Mouse (Mus musculus) embryonic facial prominence, embryonic 10.5 days (tissue): Measurements from ENCODE around the gene Prm1. TPM values are rescaled to one million over a fixed set of nuclear protein-coding genes. Genes with fewer than 3 reads are reported as not detected.

Experiments used
- DNase-seq: peaks from one replicate; pipeline ENCODE4 v3.0.0-alpha.2; 2017; ENCODE audit warnings: low spot score
- H3K27ac ChIP-seq: fragments of 300-500 bp; sonication (generic); replicated peaks from 2 replicates; pipeline ENCODE4 v1.5.1; 2016; ENCODE audit warnings: mild to moderate bottlenecking
- H3K27me3 ChIP-seq: fragments of 300-500 bp; sonication (generic); replicated peaks from 2 replicates; pipeline ENCODE4 v1.6.1; 2016; ENCODE audit warnings: low read depth, mild to moderate bottlenecking; ENCODE audit not compliant: poor library complexity, severe bottlenecking
- H3K36me3 ChIP-seq: fragments of 300-500 bp; sonication (generic); replicated peaks from 2 replicates; pipeline ENCODE4 v1.6.1; 2016; ENCODE audit warnings: mild to moderate bottlenecking, moderate library complexity
- H3K4me1 ChIP-seq: fragments of 300-500 bp; sonication (generic); 2 replicates; pipeline ENCODE4 v1.6.1; 2016
- H3K4me3 ChIP-seq: fragments of 300-500 bp; sonication (generic); 2 replicates; pipeline ENCODE4 v1.5.1; 2016; ENCODE audit warnings: mild to moderate bottlenecking, moderate library complexity
- H3K9me3 ChIP-seq: fragments of 300-500 bp; sonication (generic); 2 replicates; pipeline ENCODE4 v1.6.1; 2016; ENCODE audit warnings: mild to moderate bottlenecking
- WGBS: fragments of 180-500 bp; shearing (Covaris S2); methylation state at CpG from one replicate; pipeline ENCODE4 v1.1.7; 2016; 5-methylcytosine and 5-hydroxymethylcytosine counted together
- polyA plus RNA-seq: library from polyadenylated mRNA; unstranded; fragments of >200 nt; fragmentation: Nextera tagmentation; extraction: Ambion mirVana; gene quantifications from 2 replicates; pipeline ENCODE4 v1.2.1, GENCODE M21; 2016

The Prm1 gene
- polyA plus RNA-seq, 1 experiment from 2014 or later: 0.36 TPM

DNA sequence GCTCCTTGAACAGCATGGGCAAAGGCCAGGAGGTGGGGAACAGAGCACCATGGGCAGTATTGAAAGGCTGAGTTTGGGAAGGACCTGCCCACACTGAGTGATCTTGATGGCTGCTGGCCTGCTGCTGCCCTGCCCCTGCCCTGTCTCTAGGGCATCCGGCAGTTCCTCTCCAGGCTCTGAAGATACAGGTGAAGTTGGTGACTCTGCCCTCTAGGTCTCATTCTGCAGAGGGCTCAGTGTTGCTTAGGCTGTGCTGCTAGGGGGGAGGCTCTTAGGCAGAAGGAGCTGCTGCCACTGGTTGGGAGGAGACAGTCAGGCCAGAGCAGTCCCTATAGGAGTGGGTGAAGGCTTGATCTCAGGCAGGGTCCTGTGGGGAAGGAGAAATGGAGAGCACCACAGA is 32.3 kb upstream of the Prm1 start:
- WGBS: 77% methylated on average over 1 of the region's 1 CpGs
- DNase-seq: no peak
- H3K4me1 ChIP-seq: peaks cover 43% of the 10 kb centered on the region
- H3K27me3 ChIP-seq: peaks cover 6% of the 10 kb centered on the region
- H3K36me3 ChIP-seq: peaks cover 25% of the 10 kb centered on the region
- no peak overlapping the region; the same call in 1 of the 2 replicates for H3K27ac ChIP-seq
- no peaks in the 10 kb centered on the region for H3K9me3 ChIP-seq
- no peak overlapping the region for H3K4me3 ChIP-seq

DNA sequence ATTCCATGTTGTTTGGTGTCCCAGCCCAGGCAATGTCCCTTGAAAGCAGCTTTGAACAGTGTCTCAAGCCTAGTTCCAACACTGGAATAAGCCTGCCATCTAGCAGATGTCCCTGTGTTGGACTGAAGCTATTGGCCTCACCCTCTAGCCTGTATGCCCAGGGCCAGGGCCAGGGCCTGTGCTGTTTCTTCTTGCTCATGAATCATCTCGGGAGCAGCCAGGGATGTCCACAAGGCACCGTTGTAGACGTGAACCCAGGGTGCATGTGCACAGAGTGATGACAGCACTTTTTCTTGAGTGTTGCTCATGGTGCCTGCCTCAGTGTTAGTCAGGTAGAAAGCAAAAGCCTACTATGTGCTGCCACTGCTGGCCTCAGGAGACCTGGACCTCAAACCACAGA is 31.6 kb upstream of the Prm1 start:
- WGBS: 91% methylated on average over 3 of the region's 3 CpGs
- Histone ChIP-seq H3K4me3 (no peak overlapping the region), H3K27ac (no peak overlapping the region), H3K27me3 (peaks cover 6% of the 10 kb centered on the region), H3K4me1 (peaks cover 43% of the 10 kb centered on the region), H3K36me3 (peaks cover 25% of the 10 kb centered on the region), H3K9me3 (no peaks in the 10 kb centered on the region)
- DNase-seq: no peak

DNA sequence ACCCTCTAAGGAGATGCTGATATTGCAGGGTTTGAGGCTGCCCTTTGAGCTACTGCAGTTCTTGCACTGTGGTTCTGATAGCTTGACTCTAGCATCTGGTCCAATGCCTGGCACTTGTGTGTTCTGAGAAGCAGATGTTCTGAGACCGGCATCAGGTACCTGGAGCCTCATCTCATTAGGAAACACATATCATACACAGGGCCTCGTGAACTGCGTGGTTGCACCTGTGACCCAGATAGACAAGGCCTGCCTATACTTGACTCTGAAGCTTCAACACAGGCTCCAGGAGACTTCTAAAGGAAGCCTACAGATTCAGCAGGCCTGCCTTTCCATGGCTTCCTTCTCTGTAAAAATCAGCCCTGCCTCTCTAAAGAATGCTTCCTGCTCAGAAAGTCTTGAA is 30.7 kb upstream of the Prm1 start:
- Histone ChIP-seq H3K4me1 (peaks cover 43% of the 10 kb centered on the region), H3K27me3 (peaks cover 6% of the 10 kb centered on the region), H3K9me3 (no peaks in the 10 kb centered on the region), H3K4me3 (no peak overlapping the region), H3K36me3 (peaks cover 24% of the 10 kb centered on the region), H3K27ac (no peak overlapping the region)
- DNase-seq: no peak
- WGBS: 93% methylated on average over 3 of the region's 3 CpGs

DNA sequence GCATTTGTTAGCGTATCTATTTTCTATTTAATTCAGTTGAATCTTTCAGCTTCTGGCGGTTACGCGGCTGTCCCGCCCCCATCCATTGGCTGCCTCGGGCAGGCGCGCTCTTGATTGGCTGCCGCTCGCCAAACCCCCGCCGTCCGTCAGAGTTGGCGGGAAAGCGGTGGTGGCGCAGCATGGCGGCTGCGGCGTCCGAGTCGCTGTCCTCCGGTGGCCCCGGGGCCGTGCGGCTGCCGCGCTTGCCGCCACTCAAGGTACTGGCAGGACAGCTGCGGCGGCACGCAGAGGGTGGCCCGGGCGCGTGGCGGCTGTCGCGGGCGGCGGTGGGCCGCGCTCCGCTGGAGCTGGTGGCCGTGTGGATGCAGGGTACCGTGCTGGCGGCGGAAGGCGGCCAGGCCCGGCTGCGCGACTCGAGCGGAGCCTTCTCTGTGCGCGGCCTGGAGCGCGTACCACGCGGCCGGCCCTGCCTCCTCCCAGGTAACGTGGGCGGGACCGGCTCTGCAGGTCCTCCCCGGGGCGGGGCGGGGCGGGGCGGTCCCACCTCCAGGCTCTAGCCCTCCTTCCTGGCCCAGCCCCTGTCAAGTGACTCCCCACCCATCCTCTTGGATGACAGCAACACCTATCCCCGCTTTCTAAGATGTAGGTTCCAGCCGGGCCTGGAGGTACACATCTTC is 29.4 kb upstream of the Prm1 start, which contains the start of gene Rmi2:
Gene Rmi2 (plus strand): TSS at position 149 of the 677 bp plus-strand sequence.
- no peaks in the 10 kb centered on the region for H3K9me3 ChIP-seq
- H3K36me3 ChIP-seq: peaks cover 10% of the 10 kb centered on the region
- peak within 1 kb of the TSS; percentile 95 for H3K27ac ChIP-seq
- peaks cover 43% of the 10 kb centered on the region for H3K4me1 ChIP-seq
- H3K4me3 ChIP-seq: peak within 1 kb of the TSS; percentile 77
- WGBS: under 1% methylated on average over 69 of the region's 69 CpGs
- H3K27me3 ChIP-seq: peaks cover 6% of the 10 kb centered on the region
- peak; percentile 93 for DNase-seq

DNA sequence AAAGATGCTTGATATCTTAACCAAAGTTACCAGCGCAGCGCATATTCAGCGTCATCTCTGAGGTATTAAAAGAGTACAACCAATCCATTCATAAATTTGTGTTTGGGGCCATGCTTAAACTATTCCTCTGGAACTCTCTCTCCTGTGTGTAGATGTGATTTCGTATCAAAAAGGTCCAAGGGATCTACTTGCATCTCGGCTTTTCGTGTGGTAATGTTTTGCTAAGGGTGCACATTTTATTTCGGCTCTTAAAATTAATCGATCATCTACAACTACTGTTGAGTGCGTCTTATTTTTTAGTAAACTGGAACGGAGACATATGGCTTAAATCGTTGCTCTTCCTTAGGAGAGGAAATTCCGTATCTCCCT is 28.9 kb upstream of the Prm1 start:
- Histone ChIP-seq H3K36me3 (peaks cover 5% of the 10 kb centered on the region; the same call in 1 of the 2 replicates), H3K27ac (peak overlapping the region; percentile 95; the same call in 1 of the 2 replicates), H3K9me3 (no peaks in the 10 kb centered on the region), H3K27me3 (peaks cover 6% of the 10 kb centered on the region), H3K4me1 (peaks cover 38% of the 10 kb centered on the region), H3K4me3 (peak overlapping the region; percentile 77)
- 13% methylated on average over 12 of the region's 12 CpGs for WGBS
- DNase-seq: no peak

DNA sequence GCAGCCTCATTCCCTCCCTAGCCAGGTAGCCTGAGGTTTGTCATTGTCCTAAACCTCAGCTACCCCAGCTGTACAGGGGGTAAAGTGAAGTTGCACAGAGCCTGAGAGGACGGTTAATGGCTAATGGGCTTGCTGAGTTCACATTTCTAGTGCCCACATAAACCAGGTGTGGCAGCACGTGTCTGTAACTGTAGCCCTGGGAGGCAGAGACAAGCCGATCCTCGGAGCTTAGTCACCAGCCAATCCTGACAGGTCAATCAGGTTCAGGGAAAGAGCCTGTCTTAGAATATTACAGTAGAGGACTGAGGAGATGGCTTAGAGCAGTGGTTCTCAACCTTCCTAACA is 22.8 kb upstream of the Prm1 start:
- no peaks in the 10 kb centered on the region; the same call in 1 of the 2 replicates for H3K27me3 ChIP-seq
- 76% methylated on average over 4 of the region's 4 CpGs for WGBS
- DNase-seq: no peak
- H3K27ac ChIP-seq: no peak overlapping the region
- no peak overlapping the region for H3K4me3 ChIP-seq
- no peaks in the 10 kb centered on the region for H3K36me3 ChIP-seq
- peaks cover 10% of the 10 kb centered on the region; the same call in 1 of the 2 replicates for H3K4me1 ChIP-seq
- no peaks in the 10 kb centered on the region; the same call in 1 of the 2 replicates for H3K9me3 ChIP-seq

DNA sequence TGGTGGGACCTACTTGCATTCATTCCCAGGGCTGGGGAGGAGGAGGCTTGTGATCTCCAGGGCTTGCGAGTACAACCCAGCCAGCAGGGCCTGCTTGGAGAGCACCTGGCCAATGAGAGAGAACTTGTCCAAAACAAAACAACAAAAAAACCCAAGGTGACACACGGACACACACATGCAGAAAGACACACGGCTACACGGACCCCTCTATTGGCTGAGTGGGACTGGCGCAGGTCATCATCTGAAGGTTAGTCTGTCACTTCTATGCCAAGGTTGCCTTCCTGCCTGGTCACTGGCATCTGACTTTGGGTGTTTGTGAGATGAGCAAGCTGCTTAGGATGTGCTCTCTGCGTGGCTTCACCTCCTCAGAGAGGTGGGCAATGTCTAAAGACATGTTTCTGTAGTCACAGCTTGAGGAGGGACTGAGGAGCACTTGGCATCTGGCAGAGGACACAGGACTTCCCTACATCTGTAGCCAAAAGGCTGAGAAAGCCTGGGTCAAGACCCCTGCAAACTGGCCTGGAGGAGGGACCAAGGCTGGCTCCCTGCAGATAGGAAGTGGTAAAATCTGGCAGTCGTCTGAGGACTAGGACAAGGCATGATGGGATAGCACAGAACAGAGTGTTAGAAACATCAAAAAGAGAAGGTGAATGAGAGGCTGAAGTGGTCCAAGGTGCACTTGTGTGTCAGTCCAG is 22.3 kb upstream of the Prm1 start:
- Histone ChIP-seq H3K9me3 (no peaks in the 10 kb centered on the region; the same call in 1 of the 2 replicates), H3K36me3 (no peaks in the 10 kb centered on the region), H3K4me1 (peaks cover 10% of the 10 kb centered on the region; the same call in 1 of the 2 replicates), H3K27me3 (no peaks in the 10 kb centered on the region), H3K4me3 (no peak overlapping the region), H3K27ac (no peak overlapping the region)
- no peak for DNase-seq
- 86% methylated on average over 7 of the region's 7 CpGs for WGBS

DNA sequence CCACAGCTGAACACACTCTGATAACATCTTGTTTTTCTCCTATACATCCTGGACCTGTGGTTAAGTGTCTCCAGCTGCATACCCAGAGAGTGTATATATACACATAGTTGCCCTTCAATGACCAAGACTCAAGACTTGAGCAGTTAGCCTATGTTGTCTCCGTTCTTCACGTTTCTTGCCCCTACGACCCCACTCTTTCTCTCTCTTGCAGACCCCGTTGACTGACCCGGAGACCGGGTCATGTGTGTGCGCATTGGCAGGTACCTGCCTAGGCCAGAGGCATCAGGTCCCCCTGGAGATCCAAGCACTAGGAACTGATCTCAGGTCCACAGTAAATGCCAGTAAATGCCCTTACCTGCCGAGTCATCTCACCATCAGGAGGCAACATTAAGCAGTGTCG is 21.6 kb upstream of the Prm1 start:
- Histone ChIP-seq H3K27ac (no peak overlapping the region), H3K4me1 (peaks cover 10% of the 10 kb centered on the region; the same call in 1 of the 2 replicates), H3K36me3 (no peaks in the 10 kb centered on the region), H3K9me3 (no peaks in the 10 kb centered on the region; the same call in 1 of the 2 replicates), H3K27me3 (no peaks in the 10 kb centered on the region), H3K4me3 (no peak overlapping the region)
- DNase-seq: no peak
- WGBS: 90% methylated on average over 9 of the region's 9 CpGs

DNA sequence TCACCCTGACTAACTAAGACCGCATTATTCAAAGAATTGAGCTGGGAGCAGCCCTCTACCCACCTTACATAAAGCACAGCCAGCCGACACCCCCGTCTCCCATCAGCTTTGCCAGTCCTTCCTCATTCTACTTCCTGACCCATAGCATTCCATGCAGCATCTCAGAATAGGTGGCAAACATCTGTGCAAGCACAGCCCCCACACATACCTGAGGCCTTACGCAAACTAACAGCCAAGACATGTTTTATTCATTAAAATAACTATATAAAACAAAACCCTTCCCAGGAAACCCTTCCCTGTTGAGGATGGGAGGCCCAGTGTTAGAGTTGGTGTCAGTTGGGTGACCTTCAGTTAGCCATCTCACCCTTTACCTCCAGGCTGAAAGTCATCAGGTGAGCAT is 20.2 kb upstream of the Prm1 start:
- 88% methylated on average over 4 of the region's 4 CpGs for WGBS
- no peaks in the 10 kb centered on the region for H3K36me3 ChIP-seq
- no peaks in the 10 kb centered on the region; the same call in 1 of the 2 replicates for H3K9me3 ChIP-seq
- no peak for DNase-seq
- peaks cover 15% of the 10 kb centered on the region; the same call in 1 of the 2 replicates for H3K4me1 ChIP-seq
- no peak overlapping the region for H3K4me3 ChIP-seq
- H3K27me3 ChIP-seq: no peaks in the 10 kb centered on the region
- no peak overlapping the region for H3K27ac ChIP-seq

DNA sequence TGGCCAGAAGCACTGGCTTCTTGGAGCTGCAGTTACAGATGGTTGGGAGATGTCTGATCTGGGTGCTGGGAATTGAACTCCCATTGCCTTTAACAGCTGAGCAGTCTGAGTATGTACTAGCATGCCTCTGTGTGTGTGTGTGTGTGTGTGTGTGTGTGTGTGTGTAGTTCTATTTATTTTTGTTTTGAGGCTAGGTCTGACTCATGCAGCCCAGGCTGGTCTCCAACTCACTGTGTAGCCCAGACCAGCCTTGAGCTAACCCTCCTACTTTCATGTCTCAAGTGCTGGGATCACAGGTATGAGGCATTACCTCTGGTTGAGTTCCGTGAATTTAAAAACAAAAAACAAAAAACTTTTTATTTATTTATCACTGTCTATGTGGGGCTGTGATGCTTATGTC is 18.9 kb upstream of the Prm1 start:
- peaks cover 15% of the 10 kb centered on the region; the same call in 1 of the 2 replicates for H3K4me1 ChIP-seq
- no peak overlapping the region for H3K27ac ChIP-seq
- no peaks in the 10 kb centered on the region; the same call in 1 of the 2 replicates for H3K9me3 ChIP-seq
- H3K36me3 ChIP-seq: no peaks in the 10 kb centered on the region
- no peak for DNase-seq
- H3K27me3 ChIP-seq: no peaks in the 10 kb centered on the region
- H3K4me3 ChIP-seq: no peak overlapping the region
- WGBS: 85% methylated on average over 1 of the region's 1 CpGs

DNA sequence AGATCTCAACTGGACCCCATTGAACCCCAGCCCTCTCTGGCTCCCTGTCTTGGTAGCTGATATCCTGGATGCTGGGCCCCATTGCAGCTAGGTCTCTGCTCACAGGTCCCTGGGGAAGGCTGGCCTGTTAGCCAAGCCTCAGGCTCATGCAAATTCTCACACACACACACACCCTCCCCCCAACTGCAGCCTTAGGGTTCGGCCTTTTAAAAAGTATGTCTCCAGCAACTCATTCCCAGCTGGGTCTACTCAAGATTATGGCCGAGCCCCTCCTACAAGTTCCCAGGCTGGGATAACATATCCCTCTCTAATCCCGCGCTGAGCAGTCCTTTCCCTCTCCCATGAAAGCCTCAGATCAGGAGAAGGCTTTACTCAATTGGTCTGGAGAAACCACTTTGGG is 15.7 kb upstream of the Prm1 start:
- no peak for DNase-seq
- H3K27ac ChIP-seq: no peak overlapping the region
- no peaks in the 10 kb centered on the region; the same call in 1 of the 2 replicates for H3K9me3 ChIP-seq
- H3K4me3 ChIP-seq: no peak overlapping the region
- H3K4me1 ChIP-seq: peaks cover 15% of the 10 kb centered on the region; the same call in 1 of the 2 replicates
- no peaks in the 10 kb centered on the region for H3K36me3 ChIP-seq
- H3K27me3 ChIP-seq: no peaks in the 10 kb centered on the region
- WGBS: 77% methylated on average over 4 of the region's 4 CpGs

DNA sequence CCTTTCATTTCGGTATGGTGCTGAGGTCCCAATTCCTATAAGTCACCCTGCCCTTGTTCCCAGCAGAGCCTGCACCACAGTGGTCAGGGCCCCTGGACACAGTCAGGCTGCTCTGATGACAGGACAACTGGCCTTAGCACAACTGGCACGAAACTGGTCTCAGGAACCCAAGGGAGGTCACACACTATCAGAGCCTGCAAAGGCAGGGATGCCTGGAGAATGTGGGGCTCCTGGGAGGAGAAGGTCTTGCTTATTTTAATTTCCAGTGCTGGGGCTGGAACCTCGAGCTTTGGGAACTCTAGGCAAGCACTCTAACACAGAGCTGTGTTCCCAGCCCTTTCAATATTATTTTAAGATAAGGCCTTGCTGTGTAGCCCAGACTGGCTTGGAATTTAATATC is 14.3 kb upstream of the Prm1 start:
- H3K4me3 ChIP-seq: no peak overlapping the region
- WGBS: 69% methylated on average over 3 of the region's 3 CpGs
- peaks cover 6% of the 10 kb centered on the region; the same call in 1 of the 2 replicates for H3K4me1 ChIP-seq
- no peaks in the 10 kb centered on the region for H3K36me3 ChIP-seq
- H3K9me3 ChIP-seq: no peaks in the 10 kb centered on the region; the same call in 1 of the 2 replicates
- DNase-seq: no peak
- H3K27ac ChIP-seq: no peak overlapping the region
- no peaks in the 10 kb centered on the region for H3K27me3 ChIP-seq
